Mouse (Mus musculus): ENCODE results near the gene Msn. TPM values are rescaled to one million over a fixed set of nuclear protein-coding genes. Genes with fewer than 3 reads are reported as not detected.

The Msn gene
- polyA plus RNA-seq (2014; fragmentation: Illumina TruSeq; extraction: RNeasy Lipid Tissue Mini Kit (QIAGEN cat#74804); ENCODE audit: low read depth, low replicate concordance), result 97.3 TPM

GRCm38 (mm10) chrX:96095509-96096499, at the start of gene Msn:
Gene Msn, plus strand, starts transcription at chrX:96096042.

Other genes starting within 250 kb of the Msn start
- gene Las1l, start 139.1 kb upstream of the Msn start, polyA plus RNA-seq (2014; fragmentation: Illumina TruSeq; extraction: RNeasy Lipid Tissue Mini Kit (QIAGEN cat#74804); ENCODE audit: low read depth, low replicate concordance), result 30.5 TPM
- gene Vsig4, start 197.4 kb downstream of the Msn start, polyA plus RNA-seq (2014; fragmentation: Illumina TruSeq; extraction: RNeasy Lipid Tissue Mini Kit (QIAGEN cat#74804); ENCODE audit: low read depth, low replicate concordance), result 5.0 TPM